Mouse (Mus musculus): Measurements from ENCODE around the gene Prkag2.

DNA sequence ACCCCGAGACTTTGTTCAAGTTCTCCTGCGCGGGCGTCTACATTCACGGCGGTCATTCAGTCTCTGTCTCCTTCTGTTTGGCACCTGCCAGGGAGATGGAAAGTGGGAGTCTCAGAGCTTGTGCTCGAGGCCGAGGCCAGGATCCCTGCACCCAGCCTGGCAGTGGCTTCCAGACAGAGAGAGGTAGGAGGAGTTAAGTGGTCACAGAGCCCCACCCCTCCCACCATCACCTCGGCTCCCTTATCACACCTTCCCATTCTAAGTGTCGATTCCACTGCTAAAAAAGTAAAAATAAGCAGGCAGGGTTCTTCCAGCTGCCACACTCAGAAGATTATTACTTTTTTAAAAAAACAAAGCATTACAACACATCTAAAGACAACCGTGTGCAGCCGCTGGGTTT, 236.6 kb downstream of the Prkag2 start:
- TF ChIP-seq CTCF (IDR thresholded peaks at IDR 0.05; ENCODE audit: control insufficient read depth, insufficient read depth, low read length), result no peak
- no peak for TF ChIP-seq POLR2A (IDR thresholded peaks at IDR 0.05; ENCODE audit: borderline replicate concordance, control insufficient read depth, low read depth, low read length)

Data from bone marrow, adult 2 months (tissue).